Mouse (Mus musculus) left cerebral cortex, adult 18-20 months (tissue): ENCODE measurements around the gene Mthfd2l. TPM values are rescaled to one million over a fixed set of nuclear protein-coding genes. Genes with fewer than 3 reads are reported as not detected.

Source experiments
- DNase-seq, 2 experiments: peaks; one replicate each; pipeline ENCODE4 v3.0.0; 2021 to 2022; ENCODE audit warnings: low spot score in 2 of 2, mixed read lengths in 1 of 2
- total RNA-seq, 2 experiments: library from RNA; stranded (reverse); gene quantifications; 2 replicates each; pipeline ENCODE4 v1.2.3; 2021

The Mthfd2l gene
- total RNA-seq, 2 experiments from 2014 or later = 16.4 to 17.1 TPM

- no peak for DNase-seq
Observed at GRCm38 (mm10) chr5:91047987-91048386, 117.1 kb downstream of the Mthfd2l start.

GRCm38 (mm10) chr5:91048397-91048796 lies 117.5 kb downstream of the Mthfd2l start:
- DNase-seq = no peak

Other genes with a start within 250 kb of the Mthfd2l start
- gene Cxcl5, start 171.8 kb upstream of the Mthfd2l start, total RNA-seq = under 1 TPM; 0.23 to 0.42 TPM
- gene Ppbp, start 162.6 kb upstream of the Mthfd2l start, total RNA-seq = under 1 TPM; 0.46 to 0.63 TPM
- 1 to 10 TPM; 4.4 to 5.0 TPM for gene Pf4, start 158.7 kb upstream of the Mthfd2l start, total RNA-seq
- not detected for gene Cxcl3, start 145.0 kb upstream of the Mthfd2l start, total RNA-seq
- not detected for gene Cxcl15, start 136.6 kb upstream of the Mthfd2l start, total RNA-seq
- not detected for gene Cxcl1, start 39.9 kb upstream of the Mthfd2l start, total RNA-seq
- not detected for gene Cxcl2, start 27.2 kb upstream of the Mthfd2l start, total RNA-seq
- under 1 TPM in 1 of 2 experiments, not detected in 1; 0.42 TPM for gene Epgn, start 96.3 kb downstream of the Mthfd2l start, total RNA-seq
- not detected for gene Ereg, start 143.5 kb downstream of the Mthfd2l start, total RNA-seq
- gene Areg, start 208.5 kb downstream of the Mthfd2l start, total RNA-seq = under 1 TPM; 0.30 to 0.37 TPM